Mouse (Mus musculus) cerebellum, adult 11-12 months (tissue): ENCODE measurements around the gene Acrbp.

Experiments
- DNase-seq: peaks from one replicate; pipeline ENCODE4 v3.0.0; 2022

The Acrbp gene

DNA sequence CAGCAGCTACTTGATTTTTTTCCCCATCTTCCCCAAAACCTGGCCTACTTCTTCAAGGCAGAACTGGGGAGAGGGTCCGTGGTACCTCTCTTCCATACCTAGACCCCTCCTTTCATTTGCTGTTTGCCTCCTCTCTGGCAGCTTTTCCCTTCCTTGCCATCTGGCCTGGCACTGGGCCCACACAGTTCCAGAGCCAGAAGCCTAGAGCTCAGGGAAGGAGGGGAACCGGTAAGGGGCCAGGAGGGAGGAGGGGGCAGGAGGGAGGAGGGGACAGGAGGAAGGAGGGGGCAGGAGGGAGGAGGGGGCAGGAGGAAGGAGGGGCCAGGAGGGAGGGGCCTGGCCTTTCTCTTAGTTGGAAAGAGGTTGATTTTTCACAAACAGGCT is 22.4 kb downstream of the Acrbp start:
- peak; percentile 89 for DNase-seq

- DNase-seq: no peak
Measured at GRCm38 (mm10) chr6:125073825-125074224, 24.3 kb downstream of the Acrbp start.

DNA sequence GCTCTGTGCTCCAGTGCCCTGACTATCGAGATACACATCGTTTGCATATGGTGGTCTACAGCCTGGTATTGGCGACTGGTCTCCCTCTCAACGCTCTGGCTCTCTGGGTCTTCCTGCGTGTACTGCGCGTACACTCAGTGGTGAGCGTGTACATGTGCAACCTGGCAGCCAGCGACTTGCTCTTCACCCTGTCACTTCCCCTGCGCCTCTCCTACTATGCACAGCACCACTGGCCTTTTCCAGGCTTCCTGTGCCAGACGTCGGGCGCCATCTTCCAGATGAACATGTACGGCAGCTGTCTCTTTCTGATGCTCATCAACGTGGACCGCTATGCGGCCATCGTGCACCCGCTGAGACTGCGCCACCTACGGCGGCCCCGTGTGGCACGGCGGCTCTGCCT is 31.9 kb downstream of the Acrbp start:
- DNase-seq: no peak

DNA sequence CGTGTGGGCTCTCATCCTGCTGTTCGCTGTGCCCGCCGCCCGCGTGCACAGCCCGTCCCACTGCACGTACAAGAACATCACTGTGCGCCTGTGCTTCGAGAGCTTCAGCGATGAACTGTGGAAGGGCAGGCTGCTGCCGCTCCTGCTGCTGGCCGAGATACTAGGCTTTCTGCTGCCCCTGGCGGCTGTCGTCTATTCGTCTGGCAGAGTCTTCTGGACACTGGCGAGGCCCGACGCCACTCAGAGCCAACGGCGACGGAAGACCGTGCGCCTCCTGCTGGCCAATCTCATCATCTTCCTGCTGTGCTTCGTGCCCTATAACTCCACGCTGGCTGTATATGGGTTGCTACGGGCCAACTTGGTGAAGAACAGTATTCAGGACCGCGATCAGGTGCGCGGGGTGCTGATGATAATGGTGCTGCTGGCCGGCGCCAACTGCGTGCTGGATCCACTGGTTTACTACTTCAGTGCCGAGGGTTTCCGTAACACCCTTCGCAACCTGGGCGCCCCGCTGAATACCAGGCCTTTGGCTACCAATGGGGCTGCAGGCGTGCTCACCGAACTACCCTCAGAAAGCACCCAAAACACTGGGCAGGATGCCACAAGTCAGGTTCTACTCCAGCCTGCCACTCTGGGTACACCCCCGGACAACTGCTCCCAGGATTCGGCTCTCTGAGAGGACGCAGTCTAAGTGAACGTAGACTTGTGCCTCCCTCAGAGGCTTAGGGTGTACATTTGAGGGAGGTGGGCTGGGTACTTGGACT is 32.5 kb downstream of the Acrbp start:
- DNase-seq: peak; percentile 89

GRCm38 (mm10) chr6:125082801-125083386 is 33.4 kb downstream of the Acrbp start:
- no peak for DNase-seq

DNA sequence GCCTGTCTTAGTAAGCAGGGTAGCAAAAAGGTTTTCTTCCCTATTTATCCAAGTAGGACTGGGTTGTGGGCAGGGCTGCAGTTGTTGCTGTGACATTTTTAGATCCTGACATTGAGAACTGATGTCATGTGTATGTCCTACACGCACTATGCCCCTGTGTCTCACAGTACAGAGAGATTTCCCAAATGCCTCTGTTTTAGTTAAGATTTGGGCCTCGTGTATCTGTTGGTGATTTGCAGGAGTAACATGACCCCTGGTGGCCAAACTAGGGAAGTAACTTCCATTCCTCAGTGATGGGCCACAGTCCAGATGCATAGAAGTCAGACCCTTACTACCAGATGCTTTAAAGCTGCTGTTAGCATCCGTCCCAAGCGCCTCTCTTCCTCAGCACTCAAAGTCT is 34.9 kb downstream of the Acrbp start:
- DNase-seq: peak; percentile 66

GRCm38 (mm10) chr6:125087937-125088336 is 38.4 kb downstream of the Acrbp start:
- DNase-seq: no peak

DNA sequence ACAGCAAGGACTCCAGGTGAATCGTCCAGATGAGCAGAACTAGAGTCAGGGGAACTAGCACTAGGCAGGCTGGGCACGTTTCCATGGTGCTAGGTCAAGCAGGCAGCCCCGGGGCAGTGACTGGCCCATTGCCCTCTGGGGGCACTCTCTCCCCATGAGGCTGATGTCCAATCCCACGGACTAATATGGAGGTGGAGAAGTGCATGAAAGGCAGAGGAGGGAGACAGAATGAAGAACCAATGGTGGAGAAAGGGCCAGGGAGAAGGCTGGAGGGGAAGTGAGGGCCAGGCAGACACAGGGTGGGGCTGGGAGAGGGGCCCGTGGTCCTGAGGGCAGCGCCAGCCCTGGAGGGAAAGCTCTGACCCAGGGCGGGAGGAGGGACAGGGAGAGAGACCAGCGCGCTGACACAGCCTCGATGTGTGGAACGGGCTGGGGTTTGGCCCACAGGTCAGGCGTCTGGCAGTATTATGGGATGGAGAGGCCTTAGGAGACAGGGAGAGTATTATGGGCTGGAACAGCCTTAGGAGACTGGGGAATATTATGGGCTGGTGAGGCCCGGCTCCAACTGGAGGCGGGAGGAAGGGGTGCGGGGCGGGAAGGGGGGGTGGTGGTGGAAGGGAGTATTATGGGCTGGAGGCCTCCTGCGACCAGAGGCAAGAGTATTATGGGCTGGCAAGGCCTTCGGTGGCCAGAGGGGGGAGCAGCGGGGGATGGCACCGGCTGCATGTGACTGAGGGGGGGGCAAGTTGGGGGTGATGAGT is 39.3 kb downstream of the Acrbp start:
- DNase-seq: peak; percentile 90

GRCm38 (mm10) chr6:125089521-125090321 is 40.2 kb downstream of the Acrbp start:
- peak; percentile 91 for DNase-seq

DNA sequence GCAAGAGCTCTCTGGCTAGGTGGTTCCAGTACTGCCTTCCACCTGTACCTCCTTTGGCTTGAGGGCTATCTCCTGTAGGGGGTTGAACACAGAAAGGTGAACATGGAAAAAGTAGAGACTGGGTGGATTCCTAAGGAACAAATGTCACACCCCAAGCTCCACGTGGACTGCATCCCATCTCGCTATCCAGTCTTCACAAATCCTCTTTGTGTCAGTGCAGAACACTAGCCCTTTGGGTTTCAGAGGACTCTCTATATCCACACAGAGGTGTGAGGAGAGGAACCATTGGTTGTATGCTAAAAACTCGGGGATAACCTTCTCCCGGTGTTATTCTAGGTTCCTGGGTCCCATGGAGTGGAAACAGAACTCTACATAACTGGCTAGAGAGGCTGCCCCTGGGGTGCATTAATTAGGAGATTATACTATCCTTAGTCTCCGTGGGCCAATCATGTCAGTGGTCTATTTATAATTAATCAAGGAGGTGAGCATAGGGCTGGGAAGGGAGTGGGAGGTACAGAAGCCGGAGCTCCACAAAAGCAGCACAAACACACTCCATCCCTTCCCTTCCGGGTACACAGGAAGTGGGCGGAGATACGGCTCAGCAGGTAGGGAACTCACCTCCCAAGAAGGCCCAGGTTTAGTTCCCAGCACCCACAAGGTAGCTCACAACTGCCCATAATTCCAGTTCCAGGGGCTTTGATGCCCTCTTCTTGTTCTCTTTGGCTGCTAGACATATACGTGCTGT is 41.0 kb downstream of the Acrbp start:
- no peak for DNase-seq

- DNase-seq: no peak
Measured at GRCm38 (mm10) chr6:125092372-125092771, 42.9 kb downstream of the Acrbp start.

- no peak for DNase-seq
Measured at GRCm38 (mm10) chr6:125094843-125095242, 45.4 kb downstream of the Acrbp start.

DNA sequence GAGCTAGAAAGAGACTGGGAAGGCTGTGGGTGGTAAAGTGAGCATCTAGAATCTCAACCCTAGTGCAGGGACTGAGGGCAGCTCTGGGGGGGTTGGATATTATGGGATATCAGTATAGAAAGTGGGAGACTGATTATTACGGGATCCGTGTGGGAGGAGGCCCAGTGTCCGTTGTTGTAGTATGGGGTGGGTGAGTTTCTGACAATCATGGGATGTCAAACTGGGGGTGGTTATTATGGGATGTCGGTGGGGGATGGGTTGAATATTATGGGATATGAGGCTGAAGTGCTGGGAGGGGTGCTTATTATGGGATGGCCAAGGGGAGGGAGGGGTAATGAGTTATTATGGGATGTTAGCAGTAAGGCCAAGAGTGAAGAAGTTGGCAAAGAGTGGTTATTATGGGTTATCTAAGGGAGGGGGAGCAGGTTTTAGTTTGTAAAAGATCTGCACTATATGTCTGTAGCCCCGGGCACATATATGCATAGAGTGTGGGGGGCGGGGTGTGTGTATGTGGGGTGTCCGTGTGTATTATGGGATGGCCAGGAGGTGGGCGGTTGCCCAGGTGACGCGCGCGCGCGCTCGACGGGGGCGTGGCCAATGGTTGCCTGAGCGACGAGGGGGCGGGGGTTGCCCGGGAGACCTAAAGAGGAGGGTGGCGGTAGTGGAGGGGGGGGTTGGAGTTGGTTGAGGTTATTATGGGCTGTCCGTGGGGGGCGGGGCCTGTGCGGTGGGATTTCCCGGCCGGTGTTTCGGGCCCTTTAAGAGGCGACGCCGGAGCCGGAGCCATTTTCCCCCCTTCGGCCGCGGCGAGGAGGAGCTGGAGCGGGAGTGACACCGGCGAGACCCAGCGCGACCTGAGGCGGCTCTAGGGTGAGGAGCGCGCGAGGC is 46.1 kb downstream of the Acrbp start, which contains the start of gene Chd4:
Gene Chd4, plus strand, starts transcription at position 591 of the 888 bp plus-strand sequence.
- DNase-seq: peak; percentile 96

GRCm38 (mm10) chr6:125096279-125096596 is 46.7 kb downstream of the Acrbp start:
- DNase-seq: no peak

DNA sequence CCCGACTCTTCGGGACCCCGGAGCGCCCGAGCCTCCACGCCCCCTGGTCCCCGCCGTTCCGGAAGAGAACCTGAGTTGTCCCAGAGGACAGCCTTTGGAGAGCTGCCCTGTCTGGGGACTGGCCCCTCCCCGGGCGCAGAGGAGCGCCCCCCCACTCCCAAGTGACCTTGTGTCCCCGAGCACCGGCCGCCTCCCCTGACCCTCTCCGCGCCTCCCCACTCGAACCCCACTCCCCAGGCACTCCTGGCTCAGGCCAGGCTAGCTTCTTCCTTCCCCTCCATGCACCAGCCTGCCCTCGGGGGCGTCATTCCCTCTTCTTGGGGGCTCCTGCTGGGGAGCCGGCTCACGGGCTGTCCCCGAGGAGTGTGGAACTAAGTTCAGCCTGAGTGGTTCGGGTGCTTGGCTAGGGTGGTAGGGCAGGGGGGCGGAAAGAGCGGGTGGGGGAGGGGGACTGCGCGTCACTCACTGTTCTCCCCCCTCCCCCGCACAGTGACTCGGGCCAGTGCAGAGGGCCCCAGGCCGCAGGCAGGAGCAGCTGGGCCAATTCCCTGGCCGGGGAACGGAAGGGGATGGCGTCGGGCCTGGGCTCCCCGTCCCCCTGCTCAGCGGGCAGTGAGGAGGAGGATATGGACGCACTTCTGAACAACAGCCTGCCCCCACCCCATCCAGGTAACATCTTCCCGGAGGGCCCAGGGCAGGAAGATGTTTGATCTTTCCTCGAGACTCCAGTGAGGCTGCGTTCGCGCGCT is 47.3 kb downstream of the Acrbp start:
- peak; percentile 84 for DNase-seq

DNA sequence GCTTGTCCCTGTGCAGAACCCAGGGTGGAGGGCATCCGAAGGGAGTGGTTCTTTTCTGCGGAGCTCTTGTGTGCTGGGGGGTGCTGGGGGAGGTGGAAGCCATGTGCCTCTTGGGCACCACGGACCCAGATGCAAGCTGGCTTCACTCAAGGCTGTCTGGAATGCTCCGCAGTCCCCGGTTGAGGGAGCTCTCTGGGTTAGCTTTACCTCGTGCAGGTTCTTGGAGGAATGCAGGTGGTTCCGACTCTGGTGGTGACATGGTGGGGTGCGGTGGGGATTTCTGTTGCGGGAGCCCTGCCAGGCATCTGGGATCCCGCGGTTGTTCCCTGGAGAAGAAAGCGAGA is 47.8 kb downstream of the Acrbp start:
- DNase-seq: no peak

DNA sequence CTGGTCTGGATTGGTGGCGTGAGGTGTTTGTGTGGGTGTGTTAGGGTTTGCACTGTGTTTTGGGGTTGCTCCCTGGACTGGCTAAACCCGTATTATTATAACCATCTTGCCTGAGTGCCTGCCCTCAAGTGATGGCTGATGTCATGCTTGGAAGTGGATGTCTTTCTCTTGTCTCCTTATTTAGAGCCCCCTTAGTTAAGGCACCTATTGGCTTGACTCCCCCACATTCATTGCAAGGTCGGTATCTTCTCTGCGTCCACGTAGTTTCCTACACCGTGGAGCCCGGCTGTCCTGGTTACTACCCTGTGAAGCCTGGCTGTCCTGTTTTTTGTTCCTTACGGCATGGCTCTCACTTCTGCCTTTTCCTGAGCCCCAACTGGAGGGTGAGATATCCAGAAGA is 48.5 kb downstream of the Acrbp start:
- no peak for DNase-seq

GRCm38 (mm10) chr6:125098513-125098912 is 49.0 kb downstream of the Acrbp start:
- DNase-seq: peak; percentile 54

- DNase-seq: peak; percentile 58
Measured at GRCm38 (mm10) chr6:125099421-125099971, 50.0 kb downstream of the Acrbp start.

DNA sequence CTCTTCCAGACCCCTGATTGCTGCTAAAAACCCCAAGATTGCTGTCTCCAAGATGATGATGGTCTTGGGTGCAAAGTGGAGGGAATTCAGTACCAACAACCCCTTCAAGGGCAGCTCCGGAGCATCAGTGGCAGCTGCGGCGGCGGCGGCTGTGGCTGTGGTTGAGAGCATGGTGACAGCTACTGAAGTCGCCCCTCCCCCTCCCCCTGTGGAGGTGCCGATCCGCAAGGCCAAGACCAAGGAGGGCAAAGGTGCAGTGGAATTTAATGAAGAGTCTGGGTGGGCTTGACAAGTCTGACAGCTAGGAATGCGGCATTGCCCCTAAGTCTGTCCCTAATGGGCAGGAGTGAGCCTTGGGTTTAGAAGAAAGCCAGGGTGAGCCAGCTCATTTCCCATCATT is 52.0 kb downstream of the Acrbp start:
- DNase-seq: no peak
